Mouse (Mus musculus) heart, embryonic 15.5 days (tissue): ENCODE results near the gene Xlr5c. TPM values are rescaled to one million over a fixed set of nuclear protein-coding genes. Genes with fewer than 3 reads are reported as not detected.
A peak's percentile ranks its signal among the peaks of the same experiment; 100 is the strongest.
"Not testable (repeated sequence)": the region's sequence is repeated elsewhere in the genome, so short reads cannot be mapped to it uniquely, and the experiment has no call there.

Experiments used
- ATAC-seq: fragments of 200-750 bp; cut with Nextera tagmentation; replicated peaks from 2 replicates; pipeline ENCODE4 v1.8.0; 2017; ENCODE audit warnings: low read depth, moderate TSS enrichment; ENCODE audit not compliant: insufficient number of reproducible peaks, insufficient read depth, low FRiP score
- H3K27ac ChIP-seq: fragments of 300-500 bp; sonication (generic); 2 replicates; pipeline ENCODE4 v1.5.1; 2015; ENCODE audit warnings: mild to moderate bottlenecking, inconsistent platforms
- H3K27me3 ChIP-seq: fragments of 300-500 bp; sonication (generic); 2 replicates; pipeline ENCODE4 v1.6.1; 2015; ENCODE audit warnings: inconsistent platforms
- H3K36me3 ChIP-seq: fragments of 300-500 bp; sonication (generic); 2 replicates; pipeline ENCODE4 v1.6.1; 2015; ENCODE audit warnings: mild to moderate bottlenecking, inconsistent platforms
- H3K4me1 ChIP-seq: fragments of 300-500 bp; sonication (generic); replicated peaks from 2 replicates; pipeline ENCODE4 v1.6.1; 2015; ENCODE audit warnings: inconsistent platforms
- H3K4me2 ChIP-seq: fragments of 300-500 bp; sonication (generic); 2 replicates; pipeline ENCODE4 v1.6.1; 2015; ENCODE audit warnings: inconsistent platforms, mild to moderate bottlenecking, moderate library complexity
- H3K4me3 ChIP-seq: fragments of 300-500 bp; sonication (generic); 2 replicates; pipeline ENCODE4 v1.5.1; 2015; ENCODE audit warnings: mild to moderate bottlenecking, inconsistent platforms
- H3K9ac ChIP-seq: fragments of 300-500 bp; sonication (generic); 2 replicates; pipeline ENCODE4 v1.6.1; 2015; ENCODE audit warnings: mild to moderate bottlenecking, inconsistent platforms
- H3K9me3 ChIP-seq: fragments of 300-500 bp; sonication (generic); replicated peaks from 2 replicates; pipeline ENCODE4 v1.6.1; 2016; ENCODE audit warnings: inconsistent platforms
- WGBS: fragments of 180-500 bp; shearing (Covaris S2); methylation state at CpG from one replicate; pipeline ENCODE4 v1.1.7; 2015; ENCODE audit warnings: mixed read lengths; 5-methylcytosine and 5-hydroxymethylcytosine counted together
- polyA plus RNA-seq: library from polyadenylated mRNA; unstranded; fragments of >200 nt; fragmentation: Nextera tagmentation; extraction: Ambion mirVana; gene quantifications from 2 replicates; pipeline ENCODE4 v1.2.1, GENCODE M21; 2015

Xlr5c gene
- polyA plus RNA-seq: not detected in 2 replicates

DNA sequence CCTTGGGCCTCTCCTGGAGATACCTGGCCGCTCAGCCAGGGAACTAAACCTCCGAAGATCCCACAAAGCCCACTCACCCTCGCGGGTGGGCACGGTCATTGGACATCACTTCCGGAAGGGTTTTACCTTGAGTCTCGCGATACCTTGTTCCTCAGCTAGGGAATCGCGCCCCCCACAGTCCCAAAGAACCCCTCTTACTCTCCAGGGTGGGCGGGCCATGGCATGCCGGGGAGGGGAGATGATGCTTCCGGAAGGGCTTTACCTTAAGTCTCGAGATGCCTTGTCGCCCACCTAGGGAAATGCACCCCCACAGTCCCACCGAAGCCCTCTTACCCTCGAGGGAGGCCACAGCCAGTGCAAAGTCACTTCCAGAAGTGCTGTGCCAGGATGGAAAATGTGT, at the start of gene Xlr5c, which contains the start of gene Xlr5a:
Xlr5c (minus strand) TSS at position 101 of the 400 bp plus-strand sequence.
Xlr5a (minus strand) TSS at position 101 of the 400 bp plus-strand sequence.
- not testable (repeated sequence) for ATAC-seq, H3K36me3 ChIP-seq, H3K9ac ChIP-seq, H3K4me2 ChIP-seq, H3K27ac ChIP-seq, H3K4me3 ChIP-seq, H3K9me3 ChIP-seq, H3K27me3 ChIP-seq, H3K4me1 ChIP-seq
- 88% methylated on average over 15 of the region's 17 CpGs for WGBS

DNA sequence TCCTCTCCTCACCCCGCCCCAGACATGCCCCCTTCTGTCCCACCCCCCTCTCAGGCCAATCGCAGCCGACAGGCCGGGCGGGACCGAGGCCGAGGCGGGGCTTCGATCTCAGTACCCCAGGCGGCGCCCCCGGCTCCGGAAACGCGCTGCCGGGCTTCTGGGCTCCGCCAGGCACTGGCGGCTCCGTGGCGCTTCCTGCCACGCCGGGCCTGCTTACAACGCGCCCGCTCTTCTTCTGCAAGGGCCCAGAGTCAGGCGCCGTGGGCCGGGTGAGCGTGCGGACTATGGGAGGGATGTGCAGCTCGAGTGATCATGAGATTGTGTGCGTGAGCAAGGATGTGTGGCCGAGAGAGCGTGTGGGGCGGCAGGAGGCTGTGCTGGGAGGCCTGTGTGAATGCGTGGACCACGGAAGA, 49.7 kb upstream of the Xlr5c start, which contains the start of gene Zfp275:
Zfp275 (plus strand) TSS at position 139 of the 413 bp plus-strand sequence.
- ATAC-seq: peak; percentile 92
- Histone ChIP-seq H3K27me3 (no peaks in the 10 kb centered on the region; the same call in 1 of the 2 replicates), H3K9ac (peak within 1 kb of the TSS; percentile 66), H3K4me3 (peak within 1 kb of the TSS; percentile 70), H3K36me3 (no peaks in the 10 kb centered on the region), H3K4me2 (peak within 1 kb of the TSS; percentile 60), H3K4me1 (peaks cover 4% of the 10 kb centered on the region; the same call in 1 of the 2 replicates), H3K9me3 (no peaks in the 10 kb centered on the region), H3K27ac (peak within 1 kb of the TSS; percentile 79)
- WGBS: 14% methylated on average over 37 of the region's 37 CpGs

GRCm38 (mm10) chrX:73342068-73342467, 49.3 kb upstream of the Xlr5c start:
- peaks cover 4% of the 10 kb centered on the region; the same call in 1 of the 2 replicates for H3K4me1 ChIP-seq
- H3K4me3 ChIP-seq: peak overlapping the region; percentile 70
- H3K27me3 ChIP-seq: no peaks in the 10 kb centered on the region; the same call in 1 of the 2 replicates
- no peak overlapping the region for H3K27ac ChIP-seq
- no peak; the same call in 1 of the 2 replicates for ATAC-seq
- WGBS: 37% methylated on average over 3 of the region's 3 CpGs
- H3K4me2 ChIP-seq: peak overlapping the region; percentile 60
- H3K9me3 ChIP-seq: no peaks in the 10 kb centered on the region
- no peak overlapping the region for H3K9ac ChIP-seq
- H3K36me3 ChIP-seq: no peaks in the 10 kb centered on the region

- H3K27me3 ChIP-seq: no peaks in the 10 kb centered on the region; the same call in 1 of the 2 replicates
- no peak overlapping the region for H3K27ac ChIP-seq
- H3K4me3 ChIP-seq: no peak overlapping the region
- 42% methylated on average over 1 of the region's 1 CpGs for whole genome bisulfite sequencing
- H3K36me3 ChIP-seq: no peaks in the 10 kb centered on the region
- no peaks in the 10 kb centered on the region for H3K9me3 ChIP-seq
- peaks cover 4% of the 10 kb centered on the region; the same call in 1 of the 2 replicates for H3K4me1 ChIP-seq
- H3K4me2 ChIP-seq: no peak overlapping the region
- ATAC-seq: no peak
- no peak overlapping the region for H3K9ac ChIP-seq
Observed at GRCm38 (mm10) chrX:73341473-73341872, 48.7 kb upstream of the Xlr5c start.

GRCm38 (mm10) chrX:73336740-73337139, 44.0 kb upstream of the Xlr5c start, which contains the start of gene Gm45015:
Gene Gm45015, minus strand, starts transcription at chrX:73336840.
- Histone ChIP-seq H3K27ac (no peak within 1 kb of the TSS), H3K36me3 (no peaks in the 10 kb centered on the region), H3K9ac (no peak within 1 kb of the TSS), H3K4me3 (no peak within 1 kb of the TSS), H3K9me3 (no peaks in the 10 kb centered on the region), H3K27me3 (no peaks in the 10 kb centered on the region; the same call in 1 of the 2 replicates), H3K4me1 (no peaks in the 10 kb centered on the region), H3K4me2 (no peak within 1 kb of the TSS)
- 75% methylated on average over 4 of the region's 4 CpGs for WGBS
- no peak for ATAC-seq

- Histone ChIP-seq H3K4me2 (no peak overlapping the region), H3K4me3 (no peak overlapping the region), H3K27me3 (peaks cover 5% of the 10 kb centered on the region; the same call in 1 of the 2 replicates), H3K9me3 (no peaks in the 10 kb centered on the region), H3K27ac (no peak overlapping the region), H3K4me1 (no peaks in the 10 kb centered on the region), H3K36me3 (no peaks in the 10 kb centered on the region), H3K9ac (no peak overlapping the region)
- no peak for ATAC-seq
Observed at GRCm38 (mm10) chrX:73333548-73333947, 40.8 kb upstream of the Xlr5c start.

DNA sequence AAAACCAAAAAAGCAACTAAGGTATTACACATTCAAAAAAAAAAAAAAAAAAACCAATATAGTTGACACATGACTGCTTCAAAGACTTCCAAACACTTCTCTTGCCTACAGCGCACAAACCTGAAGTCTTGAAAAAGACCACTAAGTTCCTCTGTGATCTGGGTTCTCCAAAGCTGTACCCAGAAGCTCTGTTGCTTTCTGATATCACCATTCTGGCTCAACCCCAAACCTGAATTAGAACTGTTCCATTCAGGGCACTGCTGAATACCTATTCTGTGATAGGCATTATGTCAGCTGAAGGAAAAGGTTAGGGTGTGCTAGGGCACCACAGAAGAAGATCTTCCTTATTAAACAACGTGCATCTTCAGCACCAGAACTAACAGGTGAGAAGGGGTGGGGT, 34.4 kb upstream of the Xlr5c start:
- H3K27ac ChIP-seq: no peak overlapping the region
- no peak overlapping the region for H3K4me2 ChIP-seq
- ATAC-seq: no peak
- H3K4me3 ChIP-seq: no peak overlapping the region
- H3K36me3 ChIP-seq: no peaks in the 10 kb centered on the region
- peaks cover 5% of the 10 kb centered on the region for H3K27me3 ChIP-seq
- H3K9me3 ChIP-seq: no peaks in the 10 kb centered on the region
- no peak overlapping the region for H3K9ac ChIP-seq
- 71% methylated on average over 2 of the region's 2 CpGs for WGBS
- H3K4me1 ChIP-seq: no peaks in the 10 kb centered on the region

DNA sequence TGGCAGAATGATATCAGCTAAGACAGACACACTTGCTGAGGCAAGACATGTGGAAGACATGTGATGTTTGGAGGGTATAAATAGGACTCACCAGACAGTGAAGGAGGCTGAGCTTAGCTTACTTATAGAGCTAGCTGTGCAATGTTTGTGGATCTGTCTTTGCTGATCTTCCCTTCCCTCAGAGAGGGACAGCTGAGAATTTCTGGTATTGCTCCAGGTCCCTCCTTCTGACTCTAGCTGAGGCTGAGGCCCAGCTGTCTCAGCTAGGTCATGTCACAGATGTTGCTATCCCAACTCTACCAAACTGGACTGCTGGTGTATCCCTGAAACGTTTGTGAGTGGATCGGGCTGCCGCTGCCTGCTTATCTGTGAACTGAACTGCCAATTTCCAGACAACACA, 28.3 kb upstream of the Xlr5c start:
- Histone ChIP-seq H3K4me1 (no peaks in the 10 kb centered on the region), H3K4me3 (no peak overlapping the region), H3K27ac (no peak overlapping the region), H3K27me3 (no peaks in the 10 kb centered on the region), H3K9ac (no peak overlapping the region), H3K9me3 (no peaks in the 10 kb centered on the region), H3K4me2 (no peak overlapping the region), H3K36me3 (no peaks in the 10 kb centered on the region)
- ATAC-seq: no peak
- WGBS: 63% methylated on average over 3 of the region's 3 CpGs

- no peaks in the 10 kb centered on the region for H3K4me1 ChIP-seq
- ATAC-seq: no peak
- H3K27ac ChIP-seq: no peak overlapping the region
- no peaks in the 10 kb centered on the region for H3K36me3 ChIP-seq
- no peaks in the 10 kb centered on the region for H3K27me3 ChIP-seq
- H3K9me3 ChIP-seq: no peaks in the 10 kb centered on the region
- H3K4me3 ChIP-seq: no peak overlapping the region
- no peak overlapping the region for H3K9ac ChIP-seq
- no peak overlapping the region for H3K4me2 ChIP-seq
- 22% methylated on average over 3 of the region's 3 CpGs for WGBS
Observed at GRCm38 (mm10) chrX:73312522-73312921, 19.7 kb upstream of the Xlr5c start.

DNA sequence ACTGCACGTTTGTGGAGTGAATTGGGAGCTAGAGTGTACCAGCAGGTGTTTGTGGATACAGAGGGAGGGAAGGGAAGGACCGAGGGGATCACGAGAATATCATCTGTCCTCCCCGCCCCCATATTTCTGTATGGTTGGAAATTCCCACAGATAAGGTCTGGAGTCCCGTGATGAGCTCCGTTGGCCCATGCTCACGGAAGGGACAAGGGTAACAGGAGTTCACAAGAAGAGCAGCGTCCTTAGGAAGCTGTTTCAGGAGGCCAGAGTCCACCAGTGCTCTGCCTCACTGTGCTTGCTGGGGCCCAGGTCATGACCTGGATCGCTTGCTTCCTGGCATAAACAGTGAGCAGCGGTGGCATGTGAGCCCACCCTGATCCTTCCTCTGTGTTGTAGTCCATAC, 3.0 kb upstream of the Xlr5c start:
- not testable (repeated sequence) for H3K4me3 ChIP-seq, ATAC-seq, H3K27me3 ChIP-seq, H3K4me1 ChIP-seq, H3K9me3 ChIP-seq, H3K4me2 ChIP-seq, H3K9ac ChIP-seq, H3K36me3 ChIP-seq, H3K27ac ChIP-seq
- WGBS: 44% methylated on average over 9 of the region's 10 CpGs

GRCm38 (mm10) chrX:73265270-73265669, 27.5 kb downstream of the Xlr5c start, which contains the start of gene Xlr3c:
Gene Xlr3c, minus strand, starts transcription at chrX:73265390.
- not testable (repeated sequence) for H3K9me3 ChIP-seq, H3K9ac ChIP-seq, H3K27me3 ChIP-seq, ATAC-seq, H3K4me1 ChIP-seq, H3K4me2 ChIP-seq, H3K27ac ChIP-seq, H3K36me3 ChIP-seq, H3K4me3 ChIP-seq
- 88% methylated on average over 14 of the region's 14 CpGs for WGBS

DNA sequence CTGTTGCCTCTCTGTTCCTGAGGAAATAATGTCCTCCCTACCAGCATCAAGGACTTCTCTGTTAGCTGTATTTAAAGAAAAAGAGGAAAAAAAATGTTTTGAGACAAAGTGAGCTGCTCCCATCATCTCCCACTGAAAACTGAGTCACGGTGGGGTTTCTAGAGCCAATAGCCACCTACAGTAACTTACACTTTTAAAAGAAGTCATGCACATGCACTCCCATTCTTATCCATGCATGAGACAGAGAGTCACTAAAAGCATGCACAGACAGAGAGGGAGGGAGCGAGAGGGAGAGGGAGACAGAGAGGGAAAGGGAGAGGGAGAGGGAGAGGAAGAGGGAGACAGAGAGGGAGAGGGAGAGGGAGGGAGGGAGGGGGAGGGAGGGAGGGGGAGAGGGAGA, 30.3 kb downstream of the Xlr5c start:
- not testable (repeated sequence) for H3K4me1 ChIP-seq, ATAC-seq, H3K9me3 ChIP-seq, H3K27ac ChIP-seq, H3K36me3 ChIP-seq, H3K27me3 ChIP-seq, H3K9ac ChIP-seq, H3K4me2 ChIP-seq, H3K4me3 ChIP-seq
- 69% methylated on average over 1 of the region's 2 CpGs for WGBS
